Mouse (Mus musculus): ENCODE measurements at regions not wholly inside any gene's neighbourhood (a gene's known extent, or its start where the extent isn't known, plus 50 kb on each side); places are given as distances from the start of the nearest gene placed in this dataset.
A peak's percentile ranks its signal among the peaks of the same experiment; 100 is the strongest.

GRCm38 (mm10) chr8:113051770-113052473 lies 482.1 kb downstream of the Cntnap4 start:
- 90% methylated on average over 8 of the region's 8 CpGs for WGBS

GRCm38 (mm10) chr8:113065246-113066169 lies 495.7 kb downstream of the Cntnap4 start:
- Histone ChIP-seq H3K9me3 (ENCODE audit: control insufficient read depth, low read length) (no peaks in the 10 kb centered on the region; the same call in 1 of the 2 replicates), H3K9ac (ENCODE audit: low read length) (no peak overlapping the region), H3K27me3 (ENCODE audit: control insufficient read depth, insufficient read depth, low read length) (no peaks in the 10 kb centered on the region), H3K4me1 (replicated peaks; ENCODE audit: control insufficient read depth, insufficient read depth, low read length) (no peaks in the 10 kb centered on the region), H3K4me3 (ENCODE audit: low read depth, low read length) (no peak overlapping the region), H3K27ac (ENCODE audit: low read depth, low read length) (no peak overlapping the region), H3K36me3 (ENCODE audit: control insufficient read depth, insufficient read depth, low read length) (no peaks in the 10 kb centered on the region), H3K4me2 (ENCODE audit: low read depth, low read length, severe bottlenecking) (no peak overlapping the region)
- no peak for DNase-seq (ENCODE audit: low spot score)
- ATAC-seq (replicated peaks; ENCODE audit: low FRiP score): peak; percentile 49
- 53% methylated on average over 2 of the region's 2 CpGs for WGBS

More at GRCm38 (mm10) chr8:113051770-113052473, 482.1 kb downstream of the Cntnap4 start:
- no peak overlapping the region for H3K27ac ChIP-seq (ENCODE audit: low read depth, low read length)
- no peak for ATAC-seq (replicated peaks; ENCODE audit: low FRiP score)
- no peak overlapping the region for H3K4me2 ChIP-seq (ENCODE audit: low read depth, low read length, severe bottlenecking)
- H3K9me3 ChIP-seq (ENCODE audit: control insufficient read depth, low read length): no peaks in the 10 kb centered on the region
- H3K4me1 ChIP-seq (replicated peaks; ENCODE audit: control insufficient read depth, insufficient read depth, low read length): no peaks in the 10 kb centered on the region
- H3K9ac ChIP-seq (ENCODE audit: low read length): no peak overlapping the region
- H3K27me3 ChIP-seq (ENCODE audit: control insufficient read depth, insufficient read depth, low read length): no peaks in the 10 kb centered on the region
- no peaks in the 10 kb centered on the region for H3K36me3 ChIP-seq (ENCODE audit: control insufficient read depth, insufficient read depth, low read length)
- no peak overlapping the region for H3K4me3 ChIP-seq (ENCODE audit: low read depth, low read length)
- no peak for DNase-seq (ENCODE audit: low spot score)

GRCm38 (mm10) chr8:113066170-113066708 lies 496.4 kb downstream of the Cntnap4 start:
- Histone ChIP-seq H3K4me1 (replicated peaks; ENCODE audit: control insufficient read depth, insufficient read depth, low read length) (no peaks in the 10 kb centered on the region), H3K27me3 (ENCODE audit: control insufficient read depth, insufficient read depth, low read length) (no peaks in the 10 kb centered on the region), H3K9ac (ENCODE audit: low read length) (no peak overlapping the region), H3K9me3 (ENCODE audit: control insufficient read depth, low read length) (no peaks in the 10 kb centered on the region; the same call in 1 of the 2 replicates), H3K4me2 (ENCODE audit: low read depth, low read length, severe bottlenecking) (no peak overlapping the region), H3K36me3 (ENCODE audit: control insufficient read depth, insufficient read depth, low read length) (no peaks in the 10 kb centered on the region), H3K27ac (ENCODE audit: low read depth, low read length) (no peak overlapping the region), H3K4me3 (ENCODE audit: low read depth, low read length) (no peak overlapping the region)
- WGBS: 56% methylated on average over 6 of the region's 6 CpGs
- no peak for DNase-seq (ENCODE audit: low spot score)
- 0 out of 2 replicates have a peak, but pooled peaks have one; percentile 36 for ATAC-seq (replicated peaks; ENCODE audit: low FRiP score)

- ATAC-seq (replicated peaks; ENCODE audit: low FRiP score) (no peak), DNase-seq (ENCODE audit: low spot score) (no peak)
- H3K4me3 ChIP-seq (ENCODE audit: low read depth, low read length): no peak overlapping the region
- H3K9ac ChIP-seq (ENCODE audit: low read length): no peak overlapping the region
- no peaks in the 10 kb centered on the region for H3K27me3 ChIP-seq (ENCODE audit: control insufficient read depth, insufficient read depth, low read length)
- H3K36me3 ChIP-seq (ENCODE audit: control insufficient read depth, insufficient read depth, low read length): no peaks in the 10 kb centered on the region
- H3K27ac ChIP-seq (ENCODE audit: low read depth, low read length): no peak overlapping the region
- 94% methylated on average over 2 of the region's 2 CpGs for WGBS
- no peaks in the 10 kb centered on the region for H3K4me1 ChIP-seq (replicated peaks; ENCODE audit: control insufficient read depth, insufficient read depth, low read length)
- no peaks in the 10 kb centered on the region for H3K9me3 ChIP-seq (ENCODE audit: control insufficient read depth, low read length)
- H3K4me2 ChIP-seq (ENCODE audit: low read depth, low read length, severe bottlenecking): no peak overlapping the region
Observed at GRCm38 (mm10) chr8:113083976-113084375, 514.1 kb downstream of the Cntnap4 start.

GRCm38 (mm10) chr8:113087586-113087985 lies 517.7 kb downstream of the Cntnap4 start:
- DNase-seq (ENCODE audit: low spot score) (no peak), ATAC-seq (replicated peaks; ENCODE audit: low FRiP score) (no peak)
- Histone ChIP-seq H3K4me2 (ENCODE audit: low read depth, low read length, severe bottlenecking) (no peak overlapping the region), H3K27ac (ENCODE audit: low read depth, low read length) (no peak overlapping the region), H3K9me3 (ENCODE audit: control insufficient read depth, low read length) (no peaks in the 10 kb centered on the region), H3K27me3 (ENCODE audit: control insufficient read depth, insufficient read depth, low read length) (no peaks in the 10 kb centered on the region), H3K4me3 (ENCODE audit: low read depth, low read length) (no peak overlapping the region), H3K4me1 (replicated peaks; ENCODE audit: control insufficient read depth, insufficient read depth, low read length) (peaks cover 2% of the 10 kb centered on the region; the same call in 1 of the 2 replicates), H3K36me3 (ENCODE audit: control insufficient read depth, insufficient read depth, low read length) (no peaks in the 10 kb centered on the region), H3K9ac (ENCODE audit: low read length) (no peak overlapping the region)
- WGBS: 81% methylated on average over 1 of the region's 1 CpGs

- ATAC-seq (replicated peaks; ENCODE audit: low FRiP score): no peak
- no peaks in the 10 kb centered on the region for H3K4me1 ChIP-seq (replicated peaks; ENCODE audit: control insufficient read depth, insufficient read depth, low read length)
- H3K27ac ChIP-seq (ENCODE audit: low read depth, low read length): no peak overlapping the region
- H3K4me3 ChIP-seq (ENCODE audit: low read depth, low read length): no peak overlapping the region
- no peak overlapping the region for H3K9ac ChIP-seq (ENCODE audit: low read length)
- no peak overlapping the region for H3K4me2 ChIP-seq (ENCODE audit: low read depth, low read length, severe bottlenecking)
- H3K36me3 ChIP-seq (ENCODE audit: control insufficient read depth, insufficient read depth, low read length): no peaks in the 10 kb centered on the region
- WGBS: 65% methylated on average over 6 of the region's 6 CpGs
- H3K27me3 ChIP-seq (ENCODE audit: control insufficient read depth, insufficient read depth, low read length): no peaks in the 10 kb centered on the region
- no peak for DNase-seq (ENCODE audit: low spot score)
- no peaks in the 10 kb centered on the region for H3K9me3 ChIP-seq (ENCODE audit: control insufficient read depth, low read length)
Observed at GRCm38 (mm10) chr8:113111665-113112064, 523.7 kb upstream of the Mon1b start.

- H3K27ac ChIP-seq (ENCODE audit: low read depth, low read length): no peak overlapping the region
- WGBS: 92% methylated on average over 3 of the region's 3 CpGs
- no peak overlapping the region for H3K9ac ChIP-seq (ENCODE audit: low read length)
- H3K9me3 ChIP-seq (ENCODE audit: control insufficient read depth, low read length): no peaks in the 10 kb centered on the region
- DNase-seq (ENCODE audit: low spot score) (no peak), ATAC-seq (replicated peaks; ENCODE audit: low FRiP score) (no peak)
- H3K4me2 ChIP-seq (ENCODE audit: low read depth, low read length, severe bottlenecking): no peak overlapping the region
- no peaks in the 10 kb centered on the region for H3K4me1 ChIP-seq (replicated peaks; ENCODE audit: control insufficient read depth, insufficient read depth, low read length)
- no peak overlapping the region for H3K4me3 ChIP-seq (ENCODE audit: low read depth, low read length)
- no peaks in the 10 kb centered on the region for H3K36me3 ChIP-seq (ENCODE audit: control insufficient read depth, insufficient read depth, low read length)
- no peaks in the 10 kb centered on the region for H3K27me3 ChIP-seq (ENCODE audit: control insufficient read depth, insufficient read depth, low read length)
Observed at GRCm38 (mm10) chr8:113114165-113114700, 521.2 kb upstream of the Mon1b start.

DNA sequence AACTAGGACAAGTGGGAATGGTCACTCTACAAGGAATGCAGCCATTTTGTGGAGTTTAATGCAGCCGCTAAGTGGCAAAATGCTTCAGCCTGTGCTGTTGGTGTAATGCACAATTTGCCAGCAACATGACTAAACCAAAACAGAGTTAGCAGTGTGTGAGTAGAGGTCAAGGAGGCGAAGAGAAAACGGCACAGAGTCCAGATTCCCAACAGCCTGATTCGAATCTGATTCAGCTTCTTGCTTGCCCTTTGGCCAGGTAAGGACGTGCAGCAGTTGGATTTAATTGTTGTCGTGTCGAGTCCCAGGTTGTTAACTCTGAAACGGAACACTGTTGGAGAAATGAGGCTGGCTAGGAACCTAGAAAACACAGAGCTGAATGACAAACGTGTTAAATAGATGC lies 518.1 kb upstream of the Mon1b start:
- ATAC-seq (replicated peaks; ENCODE audit: low FRiP score) (no peak), DNase-seq (ENCODE audit: low spot score) (no peak)
- Histone ChIP-seq H3K4me3 (ENCODE audit: low read depth, low read length) (no peak overlapping the region), H3K4me2 (ENCODE audit: low read depth, low read length, severe bottlenecking) (no peak overlapping the region), H3K4me1 (replicated peaks; ENCODE audit: control insufficient read depth, insufficient read depth, low read length) (no peaks in the 10 kb centered on the region), H3K27ac (ENCODE audit: low read depth, low read length) (no peak overlapping the region), H3K9ac (ENCODE audit: low read length) (no peak overlapping the region), H3K36me3 (ENCODE audit: control insufficient read depth, insufficient read depth, low read length) (no peaks in the 10 kb centered on the region), H3K27me3 (ENCODE audit: control insufficient read depth, insufficient read depth, low read length) (no peaks in the 10 kb centered on the region), H3K9me3 (ENCODE audit: control insufficient read depth, low read length) (no peaks in the 10 kb centered on the region)
- WGBS: 87% methylated on average over 9 of the region's 9 CpGs

Measured in forebrain, embryonic 11.5 days (tissue).